In the genomic region with DNA sequence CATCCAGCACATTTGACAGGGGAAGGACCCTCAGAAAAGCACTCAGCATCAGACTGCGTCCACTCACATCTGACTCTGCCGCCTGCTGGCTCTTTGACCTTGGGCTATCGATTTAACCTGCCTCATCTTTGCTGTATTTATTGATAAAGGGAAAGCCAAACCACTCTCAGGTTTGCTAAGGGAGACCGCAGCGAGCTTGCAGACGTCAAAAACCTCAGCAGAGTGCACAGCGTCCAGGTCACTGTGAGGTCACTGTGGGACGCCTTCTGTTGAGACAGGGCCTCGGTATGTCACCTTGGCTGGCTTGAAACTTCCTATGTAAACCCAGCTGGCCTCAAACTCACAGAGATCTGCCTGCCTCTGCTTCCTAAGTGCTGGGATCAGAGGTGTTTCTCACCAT, we compare ENCODE assay signal across 34 mouse cellular contexts. TPM values are rescaled to one million over a fixed set of nuclear protein-coding genes. Genes with fewer than 3 reads are reported as not detected.
"Had no signal": no experiment of that assay in that cellular context is flagged by ENCODE, and none has a peak within 500 bp of the region (broad histone marks: within the 10 kb centered on the region; RNA-seq: fewer than 3 reads in every experiment).

No protein-coding gene starts in this region.

- ATAC-seq: forebrain, postnatal 0 days; hindbrain, postnatal 0 days; intestine, embryonic 16.5 days had no signal

- H3K27me3 ChIP-seq: heart, embryonic 15.5 days; kidney, embryonic 15.5 days had no signal

- H3K4me3 ChIP-seq: heart, embryonic 10.5 days; heart, embryonic 13.5 days; heart, embryonic 15.5 days; kidney, embryonic 15.5 days; limb, embryonic 13.5 days; limb, embryonic 15.5 days; liver, embryonic 13.5 days had no signal

- H3K4me1 ChIP-seq: limb, embryonic 13.5 days had no signal

- H3K9me3 ChIP-seq: heart, embryonic 10.5 days; heart, embryonic 13.5 days; heart, embryonic 15.5 days; kidney, embryonic 15.5 days; limb, embryonic 13.5 days; limb, embryonic 15.5 days; liver, embryonic 13.5 days had no signal

- H3K27ac ChIP-seq: heart, embryonic 10.5 days; heart, embryonic 13.5 days; heart, embryonic 15.5 days; hindbrain, embryonic 14.5 days; hindbrain, postnatal 0 days; kidney, embryonic 15.5 days; kidney, postnatal 0 days; limb, embryonic 13.5 days; limb, embryonic 15.5 days; liver, embryonic 13.5 days had no signal

- H3K4me2 ChIP-seq: heart, embryonic 13.5 days; heart, embryonic 15.5 days; hindbrain, embryonic 14.5 days; kidney, embryonic 15.5 days; limb, embryonic 13.5 days; limb, embryonic 15.5 days; liver, embryonic 13.5 days had no signal

- H3K36me3 ChIP-seq: heart, embryonic 10.5 days; heart, embryonic 13.5 days; heart, embryonic 15.5 days; kidney, embryonic 15.5 days; limb, embryonic 13.5 days; limb, embryonic 15.5 days; liver, embryonic 13.5 days had no signal

- H3K9ac ChIP-seq: forebrain, postnatal 0 days; heart, embryonic 13.5 days; heart, embryonic 15.5 days; hindbrain, embryonic 14.5 days; kidney, embryonic 15.5 days; limb, embryonic 13.5 days; limb, embryonic 15.5 days; liver, embryonic 13.5 days had no signal

- DNase-seq: forebrain, postnatal 0 days; gastrocnemius, postnatal 14 days; gastrocnemius, postnatal 36 days; heart, adult 18-20 months; heart, postnatal 14 days; heart, postnatal 36 days; kidney, adult 11 months; kidney, adult 2 months; kidney, adult 9 months; kidney, postnatal 14 days; kidney, postnatal 36 days; layer of hippocampus, adult 9-11 months; layer of hippocampus, postnatal 36 days; left cerebral cortex, postnatal 4 days; liver, embryonic 13.5 days had no signal

RNA-seq across cellular contexts. Expression of a gene that starts 30.5 kb away (rescaled TPM):
- total RNA-seq: hematopoietic stem cell, adult 5-6 weeks had no signal

RNA-seq across cellular contexts. Expression of a gene that starts 59.0 kb away (rescaled TPM):
- total RNA-seq: gastrocnemius, adult 18-20 months; gastrocnemius, adult 8-10 months; gastrocnemius, postnatal 36 days; heart, adult 18-20 months; heart, adult 8-10 months; heart, postnatal 14 days; heart, postnatal 36 days had no signal
- polyA plus RNA-seq: gonadal fat pad, adult 2 months; heart, embryonic 13.5 days; heart, embryonic 15.5 days; heart, postnatal 0 days; hindbrain, embryonic 11.5 days; intestine, embryonic 16.5 days; kidney, adult 2 months; kidney, embryonic 15.5 days; large intestine, adult 2 months; limb, embryonic 11.5 days; limb, embryonic 13.5 days; liver, embryonic 13.5 days had no signal
